Mouse (Mus musculus): ENCODE measurements at regions not wholly inside any gene's neighbourhood (a gene's known extent, or its start where the extent isn't known, plus 50 kb on each side); places are given as distances from the start of the nearest gene placed in this dataset.

DNA sequence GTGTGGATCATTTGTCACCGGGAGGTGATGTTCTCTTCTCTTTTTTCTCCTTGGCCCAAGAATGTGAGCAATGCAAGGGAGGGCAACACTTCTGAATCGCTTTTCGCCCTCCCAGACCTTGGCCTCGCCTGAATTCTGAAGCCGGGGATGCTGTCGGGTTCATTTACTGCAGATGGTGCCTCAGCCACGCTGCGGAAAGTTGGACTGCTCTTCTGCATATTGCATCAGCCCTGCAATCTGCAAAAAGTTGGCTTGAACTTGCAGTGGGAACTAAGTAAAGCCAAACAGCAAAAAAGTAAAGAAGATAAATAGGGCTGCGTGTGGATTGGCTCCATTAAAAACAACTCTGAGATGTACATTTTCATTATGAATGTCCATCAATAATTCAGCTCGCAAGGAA, 55.9 kb upstream of the Dok5 start:
- peak; percentile 38 for DNase-seq (ENCODE audit: low read depth, low spot score)

DNA sequence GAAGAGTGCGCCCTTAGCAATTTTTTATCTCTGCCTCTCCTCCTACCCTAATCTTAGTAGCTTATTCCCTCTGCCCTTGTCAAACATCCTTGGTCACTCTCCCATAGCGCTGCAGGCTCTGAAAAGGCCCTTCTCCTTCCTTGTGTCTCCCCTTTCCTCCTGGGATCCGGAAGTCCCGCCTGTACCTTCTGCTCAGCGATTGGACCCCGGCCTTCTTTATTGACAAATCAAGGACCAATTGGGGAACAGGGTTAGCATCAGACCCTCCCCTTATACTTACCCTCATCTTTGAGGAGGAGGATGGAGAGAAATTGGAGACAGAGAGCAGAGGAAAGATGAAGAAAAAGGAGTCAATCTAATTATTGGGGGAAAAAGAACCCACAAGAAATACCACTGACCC, 57.9 kb upstream of the Dok5 start:
- DNase-seq (ENCODE audit: low read depth, low spot score), result no peak

- no peak for DNase-seq (ENCODE audit: low read depth, low spot score)
Measured at GRCm38 (mm10) chr2:170672789-170673188, 58.8 kb upstream of the Dok5 start.

- DNase-seq (ENCODE audit: low read depth, low spot score), result no peak
Measured at GRCm38 (mm10) chr2:170668960-170669359, 62.6 kb upstream of the Dok5 start.

DNA sequence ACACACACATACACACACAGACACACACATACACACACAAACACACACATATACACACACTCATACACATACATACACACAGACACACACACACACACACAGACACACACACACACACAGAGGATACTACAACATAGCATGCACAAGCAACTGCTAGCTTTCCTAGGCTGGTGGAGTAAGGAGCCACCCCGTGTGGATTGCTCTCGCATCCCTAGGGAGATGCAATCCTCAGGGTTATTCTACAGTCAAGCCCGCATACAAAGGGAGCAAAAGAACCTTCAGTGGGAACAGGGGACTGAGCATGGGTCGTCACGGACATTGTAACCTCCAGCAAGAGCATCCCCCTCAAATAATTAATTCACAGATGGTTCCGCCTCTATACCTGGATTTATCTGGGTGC, 63.1 kb upstream of the Dok5 start:
- DNase-seq (ENCODE audit: low read depth, low spot score), result no peak

GRCm38 (mm10) chr2:170662069-170662980, 60.5 kb upstream of the 4930470P17Rik start:
- DNase-seq (ENCODE audit: low read depth, low spot score), result peak; percentile 78

GRCm38 (mm10) chr2:170659291-170659690, 57.5 kb upstream of the 4930470P17Rik start:
- DNase-seq (ENCODE audit: low read depth, low spot score), result no peak

DNA sequence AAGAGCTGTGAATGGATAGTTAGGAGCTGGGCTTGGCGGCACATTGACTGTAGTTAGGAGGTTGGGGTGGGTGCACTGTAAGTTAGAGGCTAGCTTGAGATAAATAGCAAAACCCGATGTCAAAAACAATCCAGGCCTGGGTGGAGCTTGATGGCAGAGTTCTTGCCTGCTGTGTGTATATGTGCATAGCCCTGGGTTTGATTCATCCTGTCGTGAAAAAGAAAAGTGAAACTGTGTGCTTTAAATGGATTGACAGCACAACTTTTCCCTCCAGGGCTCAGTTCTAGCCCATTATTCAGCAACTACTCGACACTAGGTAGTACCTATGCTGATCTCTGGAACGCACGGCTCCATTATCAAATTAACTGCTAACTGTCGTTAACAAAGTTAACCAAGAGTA, 56.7 kb upstream of the 4930470P17Rik start:
- DNase-seq (ENCODE audit: low read depth, low spot score), result no peak

DNA sequence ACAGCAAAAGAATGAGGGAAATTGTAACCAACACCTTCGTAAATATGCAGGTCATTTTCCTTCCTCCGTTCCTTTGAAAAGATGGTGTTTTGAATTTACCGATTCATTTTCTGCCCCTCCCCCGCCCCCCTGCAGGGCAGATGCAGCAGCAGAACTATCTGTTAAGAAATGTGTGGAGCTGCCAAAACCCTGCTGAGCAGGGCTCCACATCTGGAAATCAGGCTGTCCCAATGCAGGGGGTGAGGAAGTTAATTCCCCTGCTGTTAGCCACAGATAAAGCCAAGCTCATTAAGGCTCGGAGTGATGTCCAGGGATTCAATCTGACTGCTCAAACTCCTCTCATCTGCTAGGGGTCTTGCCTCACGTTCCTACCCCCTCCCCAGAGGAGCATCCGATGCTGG, 56.0 kb upstream of the 4930470P17Rik start:
- DNase-seq (ENCODE audit: low read depth, low spot score), result no peak

DNA sequence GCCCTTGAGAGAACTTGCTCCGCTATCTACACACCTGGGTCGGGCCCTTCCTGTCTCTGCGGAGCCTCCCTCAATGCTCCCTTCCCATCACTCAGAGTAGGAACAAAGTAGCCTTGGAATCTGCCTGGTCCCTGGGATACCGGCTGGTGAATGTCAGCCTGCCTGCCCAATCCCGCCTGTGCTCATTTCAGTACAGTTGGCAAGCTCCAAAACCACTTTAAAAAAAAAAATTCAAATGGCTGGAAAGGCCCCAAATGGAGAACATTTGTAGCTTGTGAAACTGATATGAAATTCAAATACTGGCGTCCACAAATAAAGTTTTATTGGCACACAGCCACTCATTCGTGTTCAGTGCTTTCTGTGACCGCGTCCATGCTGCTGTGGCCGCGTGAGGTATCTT, 50.3 kb upstream of the 4930470P17Rik start:
- DNase-seq (ENCODE audit: low read depth, low spot score), result no peak

All from brain, adult 2 months (tissue).